Mouse (Mus musculus): ENCODE data around the gene Asphd2. TPM values are rescaled to one million over a fixed set of nuclear protein-coding genes. Genes with fewer than 3 reads are reported as not detected.

The Asphd2 gene
- polyA plus RNA-seq, 1 experiment, result 0.67 TPM

- peak overlapping the region; percentile 15; the same call in 1 of the 2 replicates for H3K4me3 ChIP-seq (ENCODE audit: control insufficient read depth, insufficient read depth, low read length)
- no peak for DNase-seq
- 34% methylated on average over 18 of the region's 18 CpGs for WGBS
- H3K36me3 ChIP-seq (ENCODE audit: control insufficient read depth, insufficient read depth, low read length), result no peaks in the 10 kb centered on the region
- H3K27me3 ChIP-seq (ENCODE audit: control insufficient read depth, insufficient read depth, low read length), result peaks cover 12% of the 10 kb centered on the region; the same call in 1 of the 2 replicates
- TF ChIP-seq POLR2A (IDR thresholded peaks at IDR 0.05; ENCODE audit: control insufficient read depth, extremely low read depth, insufficient read depth, low read length, poor library complexity) (no peak), CTCF (IDR thresholded peaks at IDR 0.05; ENCODE audit: borderline replicate concordance, control insufficient read depth, extremely low read depth, insufficient read depth, low read length, poor library complexity) (no peak)
- peaks cover 5% of the 10 kb centered on the region; the same call in 1 of the 2 replicates for H3K4me1 ChIP-seq (replicated peaks; ENCODE audit: control insufficient read depth, insufficient read depth, low read length)
- no peak overlapping the region for H3K27ac ChIP-seq (ENCODE audit: control insufficient read depth, insufficient read depth, low read length)
Measured at GRCm38 (mm10) chr5:112393741-112394414, 788 bp downstream of the Asphd2 start.

GRCm38 (mm10) chr5:112391676-112392323, 2.9 kb downstream of the Asphd2 start:
- Histone ChIP-seq H3K4me3 (ENCODE audit: control insufficient read depth, insufficient read depth, low read length) (no peak overlapping the region), H3K27me3 (ENCODE audit: control insufficient read depth, insufficient read depth, low read length) (peaks cover 12% of the 10 kb centered on the region; the same call in 1 of the 2 replicates), H3K27ac (ENCODE audit: control insufficient read depth, insufficient read depth, low read length) (no peak overlapping the region), H3K4me1 (replicated peaks; ENCODE audit: control insufficient read depth, insufficient read depth, low read length) (peaks cover 5% of the 10 kb centered on the region; the same call in 1 of the 2 replicates), H3K36me3 (ENCODE audit: control insufficient read depth, insufficient read depth, low read length) (no peaks in the 10 kb centered on the region)
- DNase-seq, result no peak
- WGBS, result 82% methylated on average over 27 of the region's 27 CpGs
- TF ChIP-seq POLR2A (IDR thresholded peaks at IDR 0.05; ENCODE audit: control insufficient read depth, extremely low read depth, insufficient read depth, low read length, poor library complexity), result no peak
- no peak for TF ChIP-seq CTCF (IDR thresholded peaks at IDR 0.05; ENCODE audit: borderline replicate concordance, control insufficient read depth, extremely low read depth, insufficient read depth, low read length, poor library complexity)

- Histone ChIP-seq H3K27me3 (ENCODE audit: control insufficient read depth, insufficient read depth, low read length) (peaks cover 12% of the 10 kb centered on the region; the same call in 1 of the 2 replicates), H3K36me3 (ENCODE audit: control insufficient read depth, insufficient read depth, low read length) (no peaks in the 10 kb centered on the region), H3K4me3 (ENCODE audit: control insufficient read depth, insufficient read depth, low read length) (no peak overlapping the region), H3K27ac (ENCODE audit: control insufficient read depth, insufficient read depth, low read length) (no peak overlapping the region), H3K4me1 (replicated peaks; ENCODE audit: control insufficient read depth, insufficient read depth, low read length) (peaks cover 5% of the 10 kb centered on the region; the same call in 1 of the 2 replicates)
- DNase-seq, result no peak
- WGBS, result 72% methylated on average over 16 of the region's 16 CpGs
- no peak for TF ChIP-seq CTCF (IDR thresholded peaks at IDR 0.05; ENCODE audit: borderline replicate concordance, control insufficient read depth, extremely low read depth, insufficient read depth, low read length, poor library complexity)
- no peak for TF ChIP-seq POLR2A (IDR thresholded peaks at IDR 0.05; ENCODE audit: control insufficient read depth, extremely low read depth, insufficient read depth, low read length, poor library complexity)
Measured at GRCm38 (mm10) chr5:112391002-112391401, 3.7 kb downstream of the Asphd2 start.

GRCm38 (mm10) chr5:112389352-112389751, 5.3 kb downstream of the Asphd2 start:
- H3K4me3 ChIP-seq (ENCODE audit: control insufficient read depth, insufficient read depth, low read length), result no peak overlapping the region
- no peak for TF ChIP-seq POLR2A (IDR thresholded peaks at IDR 0.05; ENCODE audit: control insufficient read depth, extremely low read depth, insufficient read depth, low read length, poor library complexity)
- TF ChIP-seq CTCF (IDR thresholded peaks at IDR 0.05; ENCODE audit: borderline replicate concordance, control insufficient read depth, extremely low read depth, insufficient read depth, low read length, poor library complexity), result no peak
- no peak for DNase-seq
- no peaks in the 10 kb centered on the region for H3K36me3 ChIP-seq (ENCODE audit: control insufficient read depth, insufficient read depth, low read length)
- 76% methylated on average over 9 of the region's 9 CpGs for WGBS
- no peak overlapping the region for H3K27ac ChIP-seq (ENCODE audit: control insufficient read depth, insufficient read depth, low read length)
- peaks cover 3% of the 10 kb centered on the region; the same call in 1 of the 2 replicates for H3K4me1 ChIP-seq (replicated peaks; ENCODE audit: control insufficient read depth, insufficient read depth, low read length)
- peaks cover 12% of the 10 kb centered on the region; the same call in 1 of the 2 replicates for H3K27me3 ChIP-seq (ENCODE audit: control insufficient read depth, insufficient read depth, low read length)

- Histone ChIP-seq H3K4me3 (ENCODE audit: control insufficient read depth, insufficient read depth, low read length) (no peak overlapping the region), H3K36me3 (ENCODE audit: control insufficient read depth, insufficient read depth, low read length) (no peaks in the 10 kb centered on the region), H3K27me3 (ENCODE audit: control insufficient read depth, insufficient read depth, low read length) (no peaks in the 10 kb centered on the region), H3K27ac (ENCODE audit: control insufficient read depth, insufficient read depth, low read length) (no peak overlapping the region), H3K4me1 (replicated peaks; ENCODE audit: control insufficient read depth, insufficient read depth, low read length) (no peaks in the 10 kb centered on the region)
- no peak for DNase-seq
- TF ChIP-seq POLR2A (IDR thresholded peaks at IDR 0.05; ENCODE audit: control insufficient read depth, extremely low read depth, insufficient read depth, low read length, poor library complexity) (no peak), CTCF (IDR thresholded peaks at IDR 0.05; ENCODE audit: borderline replicate concordance, control insufficient read depth, extremely low read depth, insufficient read depth, low read length, poor library complexity) (no peak)
- WGBS, result 78% methylated on average over 2 of the region's 2 CpGs
Measured at GRCm38 (mm10) chr5:112385973-112386372, 8.7 kb downstream of the Asphd2 start.

GRCm38 (mm10) chr5:112384805-112385472, 9.7 kb downstream of the Asphd2 start:
- no peak for DNase-seq
- Histone ChIP-seq H3K4me1 (replicated peaks; ENCODE audit: control insufficient read depth, insufficient read depth, low read length) (no peaks in the 10 kb centered on the region), H3K4me3 (ENCODE audit: control insufficient read depth, insufficient read depth, low read length) (no peak overlapping the region), H3K27me3 (ENCODE audit: control insufficient read depth, insufficient read depth, low read length) (no peaks in the 10 kb centered on the region), H3K36me3 (ENCODE audit: control insufficient read depth, insufficient read depth, low read length) (no peaks in the 10 kb centered on the region), H3K27ac (ENCODE audit: control insufficient read depth, insufficient read depth, low read length) (no peak overlapping the region)
- TF ChIP-seq CTCF (IDR thresholded peaks at IDR 0.05; ENCODE audit: borderline replicate concordance, control insufficient read depth, extremely low read depth, insufficient read depth, low read length, poor library complexity) (no peak), POLR2A (IDR thresholded peaks at IDR 0.05; ENCODE audit: control insufficient read depth, extremely low read depth, insufficient read depth, low read length, poor library complexity) (no peak)
- 16% methylated on average over 13 of the region's 13 CpGs for WGBS

Measured in thymus, adult 2 months (tissue).